Comparison of ENCODE assay signal across 8 mouse cellular contexts in genomic region chr7:119860971-119861334, GRCm38 (mm10). TPM values are rescaled to one million over a fixed set of nuclear protein-coding genes. Genes with fewer than 3 reads are reported as not detected.
DNase-seq lines count a peak whose midpoint lies in the region; ATAC-seq and TF ChIP-seq lines count a peak whose summit lies in the region.

No protein-coding gene starts in this region.

- no peak for ATAC-seq in heart, postnatal 0 days (ENCODE audit: insufficient read depth, low read depth)
- no peak for ATAC-seq in neural tube, embryonic 13.5 days (ENCODE audit: low read depth)
- peak; percentile 66 for ATAC-seq in intestine, embryonic 15.5 days

- H3K4me2 ChIP-seq in heart, postnatal 0 days (ENCODE audit: low read depth, low read length) = no peak overlapping the region; the same call in 1 of the 2 replicates
- H3K4me2 ChIP-seq in neural tube, embryonic 13.5 days = no peak overlapping the region
- no peak overlapping the region for H3K4me2 ChIP-seq in intestine, embryonic 15.5 days (replicated peaks)

- intact Hi-C loops in gastrocnemius, postnatal 14 days (cut with DNase I; ENCODE audit: low total_unique reads) = no loop called here

- peaks cover 24% of the 10 kb centered on the region for H3K36me3 ChIP-seq in heart, postnatal 0 days (replicated peaks; ENCODE audit: control insufficient read depth, insufficient read depth, low read length)
- H3K36me3 ChIP-seq in neural tube, embryonic 13.5 days = peaks cover 24% of the 10 kb centered on the region
- peaks cover 10% of the 10 kb centered on the region for H3K36me3 ChIP-seq in intestine, embryonic 15.5 days

- H3K9me3 ChIP-seq in heart, postnatal 0 days (replicated peaks; ENCODE audit: control insufficient read depth, low read length) = no peaks in the 10 kb centered on the region
- H3K9me3 ChIP-seq in neural tube, embryonic 13.5 days = no peaks in the 10 kb centered on the region
- H3K9me3 ChIP-seq in intestine, embryonic 15.5 days = no peaks in the 10 kb centered on the region

- no peak for TF ChIP-seq CTCF in heart, postnatal 0 days (IDR thresholded peaks at IDR 0.05; ENCODE audit: low read depth)

- TF ChIP-seq EP300 in heart, postnatal 0 days (IDR thresholded peaks at IDR 0.05; ENCODE audit: low read depth) = no peak

- no peaks in the 10 kb centered on the region for H3K27me3 ChIP-seq in heart, postnatal 0 days (ENCODE audit: control insufficient read depth, insufficient read depth, low read length)
- no peaks in the 10 kb centered on the region for H3K27me3 ChIP-seq in neural tube, embryonic 13.5 days
- no peaks in the 10 kb centered on the region for H3K27me3 ChIP-seq in intestine, embryonic 15.5 days (replicated peaks)

- peaks cover 5% of the 10 kb centered on the region for H3K4me1 ChIP-seq in heart, postnatal 0 days (ENCODE audit: control insufficient read depth, insufficient read depth)
- H3K4me1 ChIP-seq in neural tube, embryonic 13.5 days (replicated peaks) = peaks cover 22% of the 10 kb centered on the region
- H3K4me1 ChIP-seq in intestine, embryonic 15.5 days (replicated peaks) = peaks cover 8% of the 10 kb centered on the region; the same call in 1 of the 2 replicates

- DNase-seq in heart, postnatal 0 days (ENCODE audit: low spot score) = no peak
- DNase-seq in heart, adult 8-10 months (ENCODE audit: low spot score) = no peak
- no peak for DNase-seq in neural tube, embryonic 10.5 days (ENCODE audit: extremely low spot score, low spot score)
- DNase-seq in cerebellum, adult 11 months = no peak
- DNase-seq in gastrocnemius, postnatal 14 days = no peak
- no peak for DNase-seq in layer of hippocampus, adult 18-20 months (ENCODE audit: low spot score in 2 of 2)

- no peak overlapping the region for H3K9ac ChIP-seq in heart, postnatal 0 days (replicated peaks; ENCODE audit: low read depth, low read length)
- no peak overlapping the region for H3K9ac ChIP-seq in neural tube, embryonic 13.5 days
- no peak overlapping the region for H3K9ac ChIP-seq in intestine, embryonic 15.5 days

- peak overlapping the region; percentile 66 for H3K27ac ChIP-seq in heart, postnatal 0 days (ENCODE audit: low read depth)
- peak overlapping the region; percentile 72 for H3K27ac ChIP-seq in neural tube, embryonic 13.5 days (replicated peaks)
- H3K27ac ChIP-seq in intestine, embryonic 15.5 days = peak overlapping the region; percentile 45; the same call in 1 of the 2 replicates

- H3K4me3 ChIP-seq in heart, postnatal 0 days (ENCODE audit: low read depth, low read length) = no peak overlapping the region
- H3K4me3 ChIP-seq in neural tube, embryonic 13.5 days = no peak overlapping the region
- no peak overlapping the region for H3K4me3 ChIP-seq in intestine, embryonic 15.5 days (replicated peaks)

RNA-seq across cellular contexts. Expression of gene Lyrm1, which starts 34.7 kb away (rescaled TPM):
- total RNA-seq in heart, postnatal 0 days (2014; rRNA removed; ENCODE audit: low replicate concordance) = 3.0 and 11.9 TPM in 2 replicates
- polyA plus RNA-seq in heart, postnatal 0 days (2015; fragmentation: Nextera tagmentation; extraction: Ambion mirVana) = 8.4 and 9.2 TPM in 2 replicates
- total RNA-seq in heart, adult 8-10 months (2022) = 10 to 100 TPM in 2 of 4 experiments, 1 to 10 TPM in 2; 9.1 to 10.7 (median 10.0) TPM
- polyA plus RNA-seq in neural tube, embryonic 13.5 days (2015; fragmentation: Nextera tagmentation; extraction: Ambion mirVana) = 20.0 and 20.1 TPM in 2 replicates
- polyA plus RNA-seq in intestine, embryonic 15.5 days (2015; fragmentation: Nextera tagmentation; extraction: Ambion mirVana) = 8.1 and 9.5 TPM in 2 replicates
- total RNA-seq in gastrocnemius, postnatal 14 days (2021) = 10 to 100 TPM; 10.4 to 11.1 TPM
- 10 to 100 TPM; 10.4 to 11.1 TPM for total RNA-seq in layer of hippocampus, adult 18-20 months (2021)

RNA-seq across cellular contexts. Expression of gene Dcun1d3, which starts 35.1 kb away (rescaled TPM):
- 2.8 and 8.2 TPM in 2 replicates for total RNA-seq in heart, postnatal 0 days (2014; rRNA removed; ENCODE audit: low replicate concordance)
- 4.8 and 5.5 TPM in 2 replicates for polyA plus RNA-seq in heart, postnatal 0 days (2015; fragmentation: Nextera tagmentation; extraction: Ambion mirVana)
- 10 to 100 TPM in 3 of 4 experiments, 1 to 10 TPM in 1; 9.4 to 16.1 (median 14.2) TPM for total RNA-seq in heart, adult 8-10 months (2022)
- 15.3 and 17.7 TPM in 2 replicates for polyA plus RNA-seq in neural tube, embryonic 13.5 days (2015; fragmentation: Nextera tagmentation; extraction: Ambion mirVana)
- polyA plus RNA-seq in intestine, embryonic 15.5 days (2015; fragmentation: Nextera tagmentation; extraction: Ambion mirVana) = 10.6 and 11.6 TPM in 2 replicates
- 10 to 100 TPM; 13.9 to 14.1 TPM for total RNA-seq in gastrocnemius, postnatal 14 days (2021)
- total RNA-seq in layer of hippocampus, adult 18-20 months (2021) = 10 to 100 TPM; 24.8 to 28.7 TPM
